ENCODE assay signal across 8 mouse cellular contexts in genomic region chr15:4027671-4028410, GRCm38 (mm10). TPM values are rescaled to one million over a fixed set of nuclear protein-coding genes. Genes with fewer than 3 reads are reported as not detected.
A peak's percentile ranks its signal among the peaks of the same experiment; 100 is the strongest.
DNase-seq lines count a peak whose midpoint lies in the region; ATAC-seq and TF ChIP-seq lines count a peak whose summit lies in the region.

No protein-coding gene starts in this region.

- DNase-seq in spleen, adult 2 months (ENCODE audit: low read depth in 1 of 2, low spot score in 2 of 2): no peak
- no peak for DNase-seq in spleen, postnatal 14 days (ENCODE audit: low spot score in 2 of 2)
- peak; percentile 11 for DNase-seq in fibroblast of lung, adult 2 months (ENCODE audit: low read depth)
- DNase-seq in kidney, postnatal 0 days (ENCODE audit: low spot score): peak; percentile 33
- no peak for DNase-seq in adrenal gland, postnatal 4 days (ENCODE audit: low spot score in 2 of 2)
- no peak for DNase-seq in frontal cortex, postnatal 25 days (ENCODE audit: low spot score in 2 of 2)
- no peak for DNase-seq in lung, adult 18-20 months

- TF ChIP-seq CTCF in spleen, adult 2 months (IDR thresholded peaks at IDR 0.05; ENCODE audit: extremely low read depth, insufficient read depth, insufficient read length, insufficient replicate concordance): no peak
- TF ChIP-seq CTCF in kidney, postnatal 0 days (IDR thresholded peaks at IDR 0.05; ENCODE audit: low read depth): no peak

- peak overlapping the region; percentile 81 for H3K4me2 ChIP-seq in kidney, postnatal 0 days (ENCODE audit: low read length)
- peak overlapping the region; percentile 68 for H3K4me2 ChIP-seq in neural tube, embryonic 15.5 days

- TF ChIP-seq POLR2A in spleen, adult 2 months (IDR thresholded peaks at IDR 0.05; ENCODE audit: low read depth, low read length): no peak

- peak overlapping the region; percentile 85; the same call in 1 of the 2 replicates for H3K9ac ChIP-seq in kidney, postnatal 0 days (ENCODE audit: low read depth, low read length)
- peak overlapping the region; percentile 66 for H3K9ac ChIP-seq in neural tube, embryonic 15.5 days (replicated peaks)

- no peaks in the 10 kb centered on the region for H3K27me3 ChIP-seq in spleen, adult 2 months (ENCODE audit: control insufficient read depth, insufficient read depth, low read length)
- no peaks in the 10 kb centered on the region for H3K27me3 ChIP-seq in kidney, postnatal 0 days (ENCODE audit: insufficient read depth, low read length)
- H3K27me3 ChIP-seq in neural tube, embryonic 15.5 days (replicated peaks): no peaks in the 10 kb centered on the region

- 0 out of 2 replicates have a peak overlapping the region, but pooled peaks have one; percentile 86 for H3K27ac ChIP-seq in spleen, adult 2 months (ENCODE audit: insufficient read depth, low read length)
- peak overlapping the region; percentile 97 for H3K27ac ChIP-seq in kidney, postnatal 0 days
- H3K27ac ChIP-seq in neural tube, embryonic 15.5 days (replicated peaks): peak overlapping the region; percentile 92

- H3K9me3 ChIP-seq in kidney, postnatal 0 days (replicated peaks; ENCODE audit: low read length): no peaks in the 10 kb centered on the region
- no peaks in the 10 kb centered on the region for H3K9me3 ChIP-seq in neural tube, embryonic 15.5 days (replicated peaks)

- peak overlapping the region; percentile 87 for H3K4me3 ChIP-seq in spleen, adult 2 months (ENCODE audit: extremely low read depth, insufficient read depth, insufficient read length)
- H3K4me3 ChIP-seq in kidney, postnatal 0 days (replicated peaks; ENCODE audit: low read depth, low read length): peak overlapping the region; percentile 77
- peak overlapping the region; percentile 58 for H3K4me3 ChIP-seq in neural tube, embryonic 15.5 days (replicated peaks)

- peaks cover 4% of the 10 kb centered on the region; the same call in 1 of the 2 replicates for H3K4me1 ChIP-seq in spleen, adult 2 months (ENCODE audit: control insufficient read depth, insufficient read depth, insufficient read length)
- peaks cover 10% of the 10 kb centered on the region for H3K4me1 ChIP-seq in kidney, postnatal 0 days (replicated peaks; ENCODE audit: insufficient read depth, low read length)
- H3K4me1 ChIP-seq in neural tube, embryonic 15.5 days: peaks cover 23% of the 10 kb centered on the region

- no peak for ATAC-seq in kidney, postnatal 0 days (replicated peaks; ENCODE audit: low FRiP score, low read depth)
- ATAC-seq in neural tube, embryonic 15.5 days (ENCODE audit: low FRiP score): peak; percentile 2; the same call in 1 of the 2 replicates

- WGBS in spleen, adult 2 months: 22% methylated on average over 6 of the region's 6 CpGs
- WGBS in kidney, postnatal 0 days: 5% methylated on average over 6 of the region's 6 CpGs
- WGBS in neural tube, embryonic 15.5 days: 3% methylated on average over 6 of the region's 6 CpGs

- H3K36me3 ChIP-seq in spleen, adult 2 months (ENCODE audit: control insufficient read depth, insufficient read depth, low read length): no peaks in the 10 kb centered on the region
- no peaks in the 10 kb centered on the region for H3K36me3 ChIP-seq in kidney, postnatal 0 days (ENCODE audit: insufficient read depth, low read length)
- no peaks in the 10 kb centered on the region for H3K36me3 ChIP-seq in neural tube, embryonic 15.5 days

RNA-seq across cellular contexts. Expression of gene Oxct1, which starts 1.7 kb away (rescaled TPM):
- 17.4 and 17.9 TPM in 2 replicates for polyA plus RNA-seq in spleen, adult 2 months (2012; rRNA removed)
- polyA plus RNA-seq in kidney, postnatal 0 days (2015; fragmentation: Nextera tagmentation; extraction: Ambion mirVana): 403 and 438 TPM in 2 replicates
- 402 and 424 TPM in 2 replicates for polyA plus RNA-seq in neural tube, embryonic 15.5 days (2015; fragmentation: Nextera tagmentation; extraction: Ambion mirVana)
- total RNA-seq in adrenal gland, postnatal 4 days (2021): 100 to 1,000 TPM in 1 of 2 experiments, 10 to 100 TPM in 1; 79.8 to 111 TPM

RNA-seq across cellular contexts. Expression of gene AW549877, which starts 32.3 kb away (rescaled TPM):
- 6.1 and 6.3 TPM in 2 replicates for polyA plus RNA-seq in spleen, adult 2 months (2012; rRNA removed)
- polyA plus RNA-seq in kidney, postnatal 0 days (2015; fragmentation: Nextera tagmentation; extraction: Ambion mirVana): 32.4 and 33.1 TPM in 2 replicates
- polyA plus RNA-seq in neural tube, embryonic 15.5 days (2015; fragmentation: Nextera tagmentation; extraction: Ambion mirVana): 34.2 and 34.4 TPM in 2 replicates
- 10 to 100 TPM; 49.7 to 51.8 TPM for total RNA-seq in adrenal gland, postnatal 4 days (2021)

RNA-seq across cellular contexts. Expression of gene Fbxo4, which starts 48.5 kb away (rescaled TPM):
- polyA plus RNA-seq in spleen, adult 2 months (2012; rRNA removed): 5.9 and 6.8 TPM in 2 replicates
- 17.1 and 18.0 TPM in 2 replicates for polyA plus RNA-seq in kidney, postnatal 0 days (2015; fragmentation: Nextera tagmentation; extraction: Ambion mirVana)
- polyA plus RNA-seq in neural tube, embryonic 15.5 days (2015; fragmentation: Nextera tagmentation; extraction: Ambion mirVana): 9.0 and 10.7 TPM in 2 replicates
- total RNA-seq in adrenal gland, postnatal 4 days (2021): 10 to 100 TPM; 19.0 to 19.4 TPM

Comparison
In these comparisons a context has a peak if more than half of its experiments do, and no peak if none do; other contexts are left out.
1. DNase-seq: peak in fibroblast of lung, adult 2 months (single experiment) and kidney, postnatal 0 days (single experiment); none in spleen, adult 2 months (0 of 2), spleen, postnatal 14 days (0 of 2), adrenal gland, postnatal 4 days (0 of 2), frontal cortex, postnatal 25 days (0 of 2) and lung, adult 18-20 months (0 of 2).
2. RNA of gene Oxct1, which starts 1.7 kb away (polyA plus RNA-seq): 402 to 424 TPM in neural tube, embryonic 15.5 days and 403 to 438 TPM in kidney, postnatal 0 days; 17.4 to 17.9 TPM in spleen, adult 2 months; every median in the first group is over 10 times any median in the second.
3. Peak in every context shown above with its lines, with median percentiles within 50 percentile points of each other: H3K27ac ChIP-seq and H3K4me3 ChIP-seq.